Mouse (Mus musculus) thymus, adult 2 months (tissue): ENCODE data around the gene Cbfa2t3.

Source experiments
- CTCF ChIP-seq: fragments of 200-500 bp; IDR thresholded peaks from 2 replicates; pipeline ENCODE4 v1.5.1; 2012; ENCODE audit warnings: mild to moderate bottlenecking, control low read depth, low read length, moderate library complexity, borderline replicate concordance; ENCODE audit not compliant: control insufficient read depth, poor library complexity, insufficient read depth; ENCODE audit errors: extremely low read depth
- POLR2A ChIP-seq: fragments of 200-500 bp; IDR thresholded peaks from 2 replicates; pipeline ENCODE4 v1.6.1; 2012; ENCODE audit warnings: mild to moderate bottlenecking, low read length, control low read depth, moderate library complexity; ENCODE audit not compliant: control insufficient read depth, poor library complexity, insufficient read depth; ENCODE audit errors: extremely low read depth

GRCm38 (mm10) chr8:122585411-122585891 lies 113.5 kb downstream of the Cbfa2t3 start:
- TF ChIP-seq CTCF (no peak), POLR2A (no peak)
